Mouse (Mus musculus): ENCODE results near the gene Mrpl46. TPM values are rescaled to one million over a fixed set of nuclear protein-coding genes. Genes with fewer than 3 reads are reported as not detected.

Mrpl46 gene
- polyA plus RNA-seq, 1 experiment, result 26.6 TPM

- H3K27me3 ChIP-seq (ENCODE audit: control insufficient read depth, insufficient read depth, low read length, poor library complexity, severe bottlenecking), result no peaks in the 10 kb centered on the region
- no peak overlapping the region for H3K9ac ChIP-seq (ENCODE audit: low read depth, poor library complexity, severe bottlenecking)
- H3K36me3 ChIP-seq (ENCODE audit: control insufficient read depth, insufficient read depth, low read length, poor library complexity, severe bottlenecking), result no peaks in the 10 kb centered on the region
- H3K27ac ChIP-seq (ENCODE audit: insufficient read depth, low read length), result no peak overlapping the region
- no peaks in the 10 kb centered on the region for H3K4me1 ChIP-seq (ENCODE audit: control insufficient read depth, insufficient read depth, low read length)
- H3K4me3 ChIP-seq (ENCODE audit: low read depth, low read length), result no peak overlapping the region
- no peak for TF ChIP-seq EP300 (IDR thresholded peaks at IDR 0.05; ENCODE audit: insufficient read depth, low read depth, low read length)
- no peaks in the 10 kb centered on the region for H3K9me3 ChIP-seq (replicated peaks; ENCODE audit: control insufficient read depth, insufficient read depth, low read length, poor library complexity, severe bottlenecking)
Measured at GRCm38 (mm10) chr7:78763801-78764200, 19.5 kb downstream of the Mrpl46 start.

DNA sequence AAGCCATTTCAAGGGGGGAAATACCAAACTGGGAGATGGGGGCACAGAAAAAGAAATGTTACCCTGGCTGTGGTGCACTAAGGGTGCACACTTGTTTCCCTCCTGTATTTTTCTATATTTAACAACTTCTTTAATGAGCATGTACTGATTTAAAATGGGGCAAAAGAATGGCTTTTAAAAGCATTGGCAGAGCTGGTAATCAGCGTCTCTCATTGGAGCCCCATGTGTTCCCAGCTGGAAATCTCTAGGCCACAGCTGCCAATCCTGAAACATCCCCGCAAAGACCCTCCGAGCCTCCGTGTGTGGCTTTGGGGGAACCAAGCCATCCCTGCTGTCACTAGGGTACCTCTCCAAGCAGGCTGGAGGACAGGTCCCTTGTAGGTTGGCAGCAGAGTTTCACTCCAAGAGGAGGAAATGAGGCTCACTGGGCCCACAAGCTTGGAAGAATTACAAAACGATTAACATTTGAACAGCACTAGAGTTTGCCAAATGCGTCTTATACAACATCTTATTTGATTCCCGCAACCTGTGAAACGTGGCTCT is 28.8 kb downstream of the Mrpl46 start:
- Histone ChIP-seq H3K9me3 (replicated peaks; ENCODE audit: control insufficient read depth, insufficient read depth, low read length, poor library complexity, severe bottlenecking) (no peaks in the 10 kb centered on the region), H3K27ac (ENCODE audit: insufficient read depth, low read length) (no peak overlapping the region), H3K9ac (ENCODE audit: low read depth, poor library complexity, severe bottlenecking) (no peak overlapping the region), H3K36me3 (ENCODE audit: control insufficient read depth, insufficient read depth, low read length, poor library complexity, severe bottlenecking) (no peaks in the 10 kb centered on the region), H3K27me3 (ENCODE audit: control insufficient read depth, insufficient read depth, low read length, poor library complexity, severe bottlenecking) (no peaks in the 10 kb centered on the region), H3K4me1 (ENCODE audit: control insufficient read depth, insufficient read depth, low read length) (no peaks in the 10 kb centered on the region), H3K4me3 (ENCODE audit: low read depth, low read length) (no peak overlapping the region)
- no peak for TF ChIP-seq CTCF (IDR thresholded peaks at IDR 0.05; ENCODE audit: low read depth, low read length)
- TF ChIP-seq POLR2A (IDR thresholded peaks at IDR 0.05; ENCODE audit: insufficient read depth, low read length), result no peak

DNA sequence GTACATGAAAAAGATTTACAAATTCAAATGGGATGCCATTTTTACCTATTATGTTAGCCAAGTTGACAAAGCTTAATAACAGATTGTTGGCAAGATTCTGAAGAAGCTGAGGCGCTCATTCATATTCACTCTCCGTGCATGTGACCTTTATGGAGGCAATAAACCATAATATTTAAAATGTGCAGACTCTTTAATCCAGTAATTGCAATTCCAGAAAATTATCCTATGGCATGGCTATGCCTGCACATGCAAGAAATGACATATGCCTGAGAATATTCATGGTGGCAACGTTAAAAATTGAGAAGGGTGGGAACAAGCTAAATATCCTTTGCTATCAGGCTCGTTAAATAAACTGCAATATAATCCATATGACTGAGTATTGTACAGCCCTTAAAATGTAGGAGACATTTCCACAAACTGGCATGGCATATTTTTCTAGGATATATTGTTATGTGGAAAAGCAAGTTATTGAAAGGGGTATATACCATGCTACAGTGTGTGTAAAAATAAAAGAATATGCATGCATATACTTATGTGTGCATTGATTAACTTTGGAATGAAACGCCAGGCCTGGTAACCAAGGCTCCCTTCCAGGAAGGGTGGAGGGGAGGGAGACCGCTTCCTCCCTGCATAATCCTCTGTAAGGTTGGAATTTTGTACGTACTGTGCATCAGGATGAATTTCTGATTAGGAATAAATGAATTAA is 29.4 kb downstream of the Mrpl46 start:
- Histone ChIP-seq H3K36me3 (ENCODE audit: control insufficient read depth, insufficient read depth, low read length, poor library complexity, severe bottlenecking) (no peaks in the 10 kb centered on the region), H3K27ac (ENCODE audit: insufficient read depth, low read length) (no peak overlapping the region), H3K4me3 (ENCODE audit: low read depth, low read length) (no peak overlapping the region), H3K4me1 (ENCODE audit: control insufficient read depth, insufficient read depth, low read length) (no peaks in the 10 kb centered on the region), H3K27me3 (ENCODE audit: control insufficient read depth, insufficient read depth, low read length, poor library complexity, severe bottlenecking) (no peaks in the 10 kb centered on the region), H3K9me3 (replicated peaks; ENCODE audit: control insufficient read depth, insufficient read depth, low read length, poor library complexity, severe bottlenecking) (no peaks in the 10 kb centered on the region), H3K9ac (ENCODE audit: low read depth, poor library complexity, severe bottlenecking) (no peak overlapping the region)
- TF ChIP-seq CTCF (IDR thresholded peaks at IDR 0.05; ENCODE audit: low read depth, low read length) (no peak), EP300 (IDR thresholded peaks at IDR 0.05; ENCODE audit: insufficient read depth, low read depth, low read length) (no peak), POLR2A (IDR thresholded peaks at IDR 0.05; ENCODE audit: insufficient read depth, low read length) (no peak)

GRCm38 (mm10) chr7:78752961-78753360 is 30.4 kb downstream of the Mrpl46 start:
- no peaks in the 10 kb centered on the region for H3K27me3 ChIP-seq (ENCODE audit: control insufficient read depth, insufficient read depth, low read length, poor library complexity, severe bottlenecking)
- no peaks in the 10 kb centered on the region for H3K4me1 ChIP-seq (ENCODE audit: control insufficient read depth, insufficient read depth, low read length)
- H3K36me3 ChIP-seq (ENCODE audit: control insufficient read depth, insufficient read depth, low read length, poor library complexity, severe bottlenecking), result no peaks in the 10 kb centered on the region
- H3K9ac ChIP-seq (ENCODE audit: low read depth, poor library complexity, severe bottlenecking), result no peak overlapping the region
- H3K27ac ChIP-seq (ENCODE audit: insufficient read depth, low read length), result no peak overlapping the region
- no peaks in the 10 kb centered on the region for H3K9me3 ChIP-seq (replicated peaks; ENCODE audit: control insufficient read depth, insufficient read depth, low read length, poor library complexity, severe bottlenecking)
- H3K4me3 ChIP-seq (ENCODE audit: low read depth, low read length), result no peak overlapping the region
- TF ChIP-seq CTCF (IDR thresholded peaks at IDR 0.05; ENCODE audit: low read depth, low read length) (no peak), POLR2A (IDR thresholded peaks at IDR 0.05; ENCODE audit: insufficient read depth, low read length) (no peak)

- no peak overlapping the region for H3K27ac ChIP-seq (ENCODE audit: insufficient read depth, low read length)
- H3K9me3 ChIP-seq (replicated peaks; ENCODE audit: control insufficient read depth, insufficient read depth, low read length, poor library complexity, severe bottlenecking), result no peaks in the 10 kb centered on the region
- no peaks in the 10 kb centered on the region for H3K27me3 ChIP-seq (ENCODE audit: control insufficient read depth, insufficient read depth, low read length, poor library complexity, severe bottlenecking)
- no peak overlapping the region for H3K9ac ChIP-seq (ENCODE audit: low read depth, poor library complexity, severe bottlenecking)
- no peak for TF ChIP-seq POLR2A (IDR thresholded peaks at IDR 0.05; ENCODE audit: insufficient read depth, low read length)
- no peak for TF ChIP-seq EP300 (IDR thresholded peaks at IDR 0.05; ENCODE audit: insufficient read depth, low read depth, low read length)
- no peak for TF ChIP-seq CTCF (IDR thresholded peaks at IDR 0.05; ENCODE audit: low read depth, low read length)
- H3K4me1 ChIP-seq (ENCODE audit: control insufficient read depth, insufficient read depth, low read length), result no peaks in the 10 kb centered on the region
- H3K4me3 ChIP-seq (ENCODE audit: low read depth, low read length), result no peak overlapping the region
- H3K36me3 ChIP-seq (ENCODE audit: control insufficient read depth, insufficient read depth, low read length, poor library complexity, severe bottlenecking), result no peaks in the 10 kb centered on the region
Measured at GRCm38 (mm10) chr7:78743731-78744385, 39.5 kb downstream of the Mrpl46 start.

DNA sequence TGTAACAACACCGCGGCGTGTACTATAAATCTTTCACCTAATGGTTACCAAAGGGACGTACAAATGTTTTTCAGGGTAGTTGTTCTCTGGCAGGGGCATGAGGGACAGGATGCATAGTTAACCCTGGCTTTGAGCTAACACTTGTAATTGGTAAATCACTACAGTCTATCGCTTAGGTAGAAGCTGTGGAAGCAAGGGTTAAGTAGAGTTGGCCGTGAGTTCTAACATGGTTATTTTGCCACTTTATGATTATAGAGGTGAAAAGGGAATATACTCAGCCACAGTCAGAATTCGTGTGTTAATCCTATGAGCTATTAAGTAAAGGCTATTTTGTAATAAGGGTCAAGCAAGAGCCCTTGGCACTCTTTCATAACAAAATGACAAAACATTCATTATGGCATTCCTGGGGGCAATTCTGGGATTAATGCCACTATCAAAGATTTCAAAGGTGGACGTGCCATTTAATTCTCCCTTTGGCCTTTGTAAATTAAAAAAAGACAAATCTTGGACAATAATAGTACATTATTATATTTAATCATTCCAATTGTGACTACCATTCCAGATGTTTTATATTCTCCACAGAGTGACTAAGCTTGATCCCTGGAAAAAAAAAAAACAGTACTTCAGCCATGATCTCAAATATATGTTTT is 43.9 kb downstream of the Mrpl46 start:
- H3K27ac ChIP-seq (ENCODE audit: insufficient read depth, low read length), result no peak overlapping the region

More for the DNA sequence above, 43.9 kb downstream of the Mrpl46 start:
- H3K4me1 ChIP-seq (ENCODE audit: control insufficient read depth, insufficient read depth, low read length), result no peaks in the 10 kb centered on the region
- H3K9me3 ChIP-seq (replicated peaks; ENCODE audit: control insufficient read depth, insufficient read depth, low read length, poor library complexity, severe bottlenecking), result no peaks in the 10 kb centered on the region
- no peak for TF ChIP-seq CTCF (IDR thresholded peaks at IDR 0.05; ENCODE audit: low read depth, low read length)
- no peak for TF ChIP-seq EP300 (IDR thresholded peaks at IDR 0.05; ENCODE audit: insufficient read depth, low read depth, low read length)
- no peak for TF ChIP-seq POLR2A (IDR thresholded peaks at IDR 0.05; ENCODE audit: insufficient read depth, low read length)
- no peak overlapping the region for H3K4me3 ChIP-seq (ENCODE audit: low read depth, low read length)
- H3K27me3 ChIP-seq (ENCODE audit: control insufficient read depth, insufficient read depth, low read length, poor library complexity, severe bottlenecking), result no peaks in the 10 kb centered on the region
- H3K36me3 ChIP-seq (ENCODE audit: control insufficient read depth, insufficient read depth, low read length, poor library complexity, severe bottlenecking), result no peaks in the 10 kb centered on the region
- no peak overlapping the region for H3K9ac ChIP-seq (ENCODE audit: low read depth, poor library complexity, severe bottlenecking)
